Mouse (Mus musculus): Measurements from ENCODE around the gene Taok3. TPM values are rescaled to one million over a fixed set of nuclear protein-coding genes. Genes with fewer than 3 reads are reported as not detected.

Gene Taok3
- polyA plus RNA-seq, 1 experiment = 25.1 TPM

DNA sequence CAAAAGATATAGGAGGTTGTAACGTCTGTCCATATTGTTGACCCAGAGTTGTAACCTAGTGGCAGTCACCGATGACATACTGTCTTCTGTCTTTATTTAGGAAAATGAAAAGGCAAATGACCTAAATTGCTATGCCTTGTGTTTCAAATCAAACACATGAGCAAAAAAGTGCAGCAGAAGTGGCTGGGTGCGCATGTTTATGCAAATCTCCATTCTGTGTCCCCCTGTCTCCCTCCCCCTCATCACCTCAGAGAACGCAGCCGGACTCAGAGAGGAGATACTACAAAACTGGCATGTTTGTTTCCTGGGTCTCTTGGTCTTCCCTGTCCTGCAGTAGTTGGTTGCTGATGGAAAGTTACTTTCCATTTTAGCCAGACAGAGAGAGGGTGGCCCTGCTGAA is 30.1 kb downstream of the Taok3 start:
- Histone ChIP-seq H3K4me3 (ENCODE audit: insufficient read depth, low read length) (no peak overlapping the region), H3K4me1 (ENCODE audit: control insufficient read depth, insufficient read depth, low read length) (0 out of 2 replicates have a peak, but pooled peaks cover 2% of the 10 kb centered on the region), H3K27ac (ENCODE audit: insufficient read depth, low read length) (no peak overlapping the region)
- TF ChIP-seq CTCF (IDR thresholded peaks at IDR 0.05; ENCODE audit: borderline replicate concordance, insufficient read depth, low read length) = no peak
- TF ChIP-seq POLR2A (IDR thresholded peaks at IDR 0.05; ENCODE audit: low read depth, low read length) = no peak

DNA sequence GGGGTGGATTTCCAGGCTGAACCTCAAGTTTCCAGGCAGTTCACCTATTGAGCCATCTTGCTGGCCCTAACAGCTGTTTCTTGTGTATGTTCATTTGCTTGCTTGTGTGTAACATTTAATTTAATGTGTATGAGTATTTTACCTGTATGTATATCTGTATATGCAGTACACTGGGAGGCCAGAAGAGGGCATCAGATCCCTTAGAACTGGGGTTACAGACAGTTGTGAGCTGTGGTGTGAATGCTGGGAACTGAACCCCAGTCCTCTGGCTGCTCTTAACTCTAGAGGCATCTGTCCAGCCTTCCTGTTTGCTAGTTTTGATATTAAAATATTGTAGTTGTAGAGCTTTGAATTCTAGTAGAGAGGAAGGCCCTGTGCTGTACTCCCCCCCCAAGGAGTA is 33.0 kb downstream of the Taok3 start:
- Histone ChIP-seq H3K27ac (ENCODE audit: insufficient read depth, low read length) (peak overlapping the region; percentile 74), H3K4me1 (ENCODE audit: control insufficient read depth, insufficient read depth, low read length) (peaks cover 2% of the 10 kb centered on the region; the same call in 1 of the 2 replicates), H3K4me3 (ENCODE audit: insufficient read depth, low read length) (no peak overlapping the region)
- TF ChIP-seq POLR2A (IDR thresholded peaks at IDR 0.05; ENCODE audit: low read depth, low read length) = no peak
- no peak for TF ChIP-seq CTCF (IDR thresholded peaks at IDR 0.05; ENCODE audit: borderline replicate concordance, insufficient read depth, low read length)

- Histone ChIP-seq H3K27ac (ENCODE audit: insufficient read depth, low read length) (peak overlapping the region; percentile 74), H3K4me3 (ENCODE audit: insufficient read depth, low read length) (no peak overlapping the region), H3K4me1 (ENCODE audit: control insufficient read depth, insufficient read depth, low read length) (peaks cover 2% of the 10 kb centered on the region; the same call in 1 of the 2 replicates)
- TF ChIP-seq CTCF (IDR thresholded peaks at IDR 0.05; ENCODE audit: borderline replicate concordance, insufficient read depth, low read length) (no peak), POLR2A (IDR thresholded peaks at IDR 0.05; ENCODE audit: low read depth, low read length) (no peak)
Observed at GRCm38 (mm10) chr5:117153527-117154091, 33.7 kb downstream of the Taok3 start.

- no peak for TF ChIP-seq POLR2A (IDR thresholded peaks at IDR 0.05; ENCODE audit: low read depth, low read length)
- no peak for TF ChIP-seq CTCF (IDR thresholded peaks at IDR 0.05; ENCODE audit: borderline replicate concordance, insufficient read depth, low read length)
Observed at GRCm38 (mm10) chr5:117158335-117159018, 38.5 kb downstream of the Taok3 start.

DNA sequence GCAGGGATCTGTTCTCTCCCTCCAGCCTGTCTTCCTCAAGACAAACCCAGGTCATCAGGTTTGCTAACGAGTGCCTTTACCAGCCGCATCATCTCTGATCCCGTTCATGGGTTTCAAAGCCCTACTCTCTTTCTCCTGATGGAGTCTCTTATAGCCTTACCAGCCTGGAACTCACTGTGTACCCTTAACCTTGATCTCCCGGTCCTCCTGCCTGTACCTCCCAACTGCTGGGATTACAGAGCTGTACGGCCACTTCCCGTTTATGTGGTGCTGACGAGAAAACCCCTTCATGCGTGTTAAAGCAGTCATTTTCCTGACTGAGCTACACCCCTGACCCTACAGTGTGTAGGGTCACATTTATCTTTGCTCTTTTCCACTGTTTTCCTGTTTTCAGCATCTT is 39.4 kb downstream of the Taok3 start:
- peak overlapping the region; percentile 64 for H3K27ac ChIP-seq (ENCODE audit: insufficient read depth, low read length)
- no peak overlapping the region for H3K4me3 ChIP-seq (ENCODE audit: insufficient read depth, low read length)
- TF ChIP-seq POLR2A (IDR thresholded peaks at IDR 0.05; ENCODE audit: low read depth, low read length) (no peak), CTCF (IDR thresholded peaks at IDR 0.05; ENCODE audit: borderline replicate concordance, insufficient read depth, low read length) (no peak)
- peaks cover 18% of the 10 kb centered on the region for H3K4me1 ChIP-seq (ENCODE audit: control insufficient read depth, insufficient read depth, low read length)

More at GRCm38 (mm10) chr5:117158335-117159018, 38.5 kb downstream of the Taok3 start:
- peak overlapping the region; percentile 81 for H3K27ac ChIP-seq (ENCODE audit: insufficient read depth, low read length)
- peaks cover 20% of the 10 kb centered on the region for H3K4me1 ChIP-seq (ENCODE audit: control insufficient read depth, insufficient read depth, low read length)
- no peak overlapping the region for H3K4me3 ChIP-seq (ENCODE audit: insufficient read depth, low read length)

- Histone ChIP-seq H3K27ac (ENCODE audit: insufficient read depth, low read length) (peak overlapping the region; percentile 64; the same call in 1 of the 2 replicates), H3K4me3 (ENCODE audit: insufficient read depth, low read length) (no peak overlapping the region), H3K4me1 (ENCODE audit: control insufficient read depth, insufficient read depth, low read length) (peaks cover 18% of the 10 kb centered on the region)
- TF ChIP-seq CTCF (IDR thresholded peaks at IDR 0.05; ENCODE audit: borderline replicate concordance, insufficient read depth, low read length) = no peak
- no peak for TF ChIP-seq POLR2A (IDR thresholded peaks at IDR 0.05; ENCODE audit: low read depth, low read length)
Observed at GRCm38 (mm10) chr5:117159805-117160291, 39.9 kb downstream of the Taok3 start.

GRCm38 (mm10) chr5:117160499-117160898 is 40.6 kb downstream of the Taok3 start:
- TF ChIP-seq CTCF (IDR thresholded peaks at IDR 0.05; ENCODE audit: borderline replicate concordance, insufficient read depth, low read length) (no peak), POLR2A (IDR thresholded peaks at IDR 0.05; ENCODE audit: low read depth, low read length) (no peak)
- Histone ChIP-seq H3K4me1 (ENCODE audit: control insufficient read depth, insufficient read depth, low read length) (peaks cover 18% of the 10 kb centered on the region), H3K4me3 (ENCODE audit: insufficient read depth, low read length) (no peak overlapping the region), H3K27ac (ENCODE audit: insufficient read depth, low read length) (no peak overlapping the region)

DNA sequence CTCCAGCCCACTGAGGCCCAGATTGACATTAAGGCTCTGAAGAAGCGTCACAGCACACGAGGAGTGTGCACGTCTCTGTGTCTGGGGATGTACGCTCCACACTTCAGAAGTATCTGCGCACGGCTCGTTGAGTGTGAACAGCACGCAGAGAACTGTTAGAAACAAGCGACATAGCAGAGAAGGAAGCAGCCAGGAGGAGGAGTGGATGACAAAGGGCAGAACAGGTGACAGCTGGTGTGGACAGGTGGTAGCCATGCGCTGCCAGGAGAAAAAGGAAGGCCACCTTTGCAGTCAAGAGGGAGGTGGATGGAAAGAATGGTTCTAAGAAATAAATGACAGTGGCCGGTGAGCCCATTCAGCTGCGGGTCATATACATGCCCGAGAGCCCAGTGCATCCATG is 43.9 kb downstream of the Taok3 start:
- Histone ChIP-seq H3K4me3 (ENCODE audit: insufficient read depth, low read length) (no peak overlapping the region), H3K27ac (ENCODE audit: insufficient read depth, low read length) (no peak overlapping the region), H3K4me1 (ENCODE audit: control insufficient read depth, insufficient read depth, low read length) (peaks cover 18% of the 10 kb centered on the region)
- TF ChIP-seq CTCF (IDR thresholded peaks at IDR 0.05; ENCODE audit: borderline replicate concordance, insufficient read depth, low read length) = no peak
- no peak for TF ChIP-seq POLR2A (IDR thresholded peaks at IDR 0.05; ENCODE audit: low read depth, low read length)

DNA sequence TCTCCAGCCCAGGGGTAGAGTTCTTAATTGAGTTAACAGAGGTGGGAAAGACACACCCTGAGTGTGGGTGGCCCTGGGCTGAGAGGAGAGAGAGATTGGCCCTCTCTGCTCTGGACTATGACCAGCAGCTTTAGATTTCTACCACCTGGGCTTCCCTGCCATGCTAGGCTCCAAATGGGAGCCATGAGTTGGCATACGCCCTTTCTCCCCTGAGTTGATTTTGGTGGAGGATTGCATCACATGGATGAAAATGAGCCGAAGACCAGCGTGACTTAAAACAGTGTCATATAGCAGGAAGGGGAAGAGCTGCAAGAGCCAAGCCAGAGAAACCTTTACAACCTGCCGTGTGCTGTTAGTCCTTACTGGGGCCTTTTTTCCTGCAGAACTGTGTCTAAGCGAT is 44.6 kb downstream of the Taok3 start:
- no peak for TF ChIP-seq POLR2A (IDR thresholded peaks at IDR 0.05; ENCODE audit: low read depth, low read length)
- TF ChIP-seq CTCF (IDR thresholded peaks at IDR 0.05; ENCODE audit: borderline replicate concordance, insufficient read depth, low read length) = no peak
- H3K27ac ChIP-seq (ENCODE audit: insufficient read depth, low read length) = no peak overlapping the region
- no peak overlapping the region for H3K4me3 ChIP-seq (ENCODE audit: insufficient read depth, low read length)
- peaks cover 12% of the 10 kb centered on the region for H3K4me1 ChIP-seq (ENCODE audit: control insufficient read depth, insufficient read depth, low read length)

- TF ChIP-seq CTCF (IDR thresholded peaks at IDR 0.05; ENCODE audit: borderline replicate concordance, insufficient read depth, low read length) (no peak), POLR2A (IDR thresholded peaks at IDR 0.05; ENCODE audit: low read depth, low read length) (no peak)
Observed at GRCm38 (mm10) chr5:117164923-117165322, 45.0 kb downstream of the Taok3 start.

More at GRCm38 (mm10) chr5:117164923-117165322, 45.0 kb downstream of the Taok3 start:
- no peak overlapping the region for H3K27ac ChIP-seq (ENCODE audit: insufficient read depth, low read length)
- peaks cover 8% of the 10 kb centered on the region for H3K4me1 ChIP-seq (ENCODE audit: control insufficient read depth, insufficient read depth, low read length)
- H3K4me3 ChIP-seq (ENCODE audit: insufficient read depth, low read length) = no peak overlapping the region
